Mouse (Mus musculus) forebrain, embryonic 14.5 days (tissue): ENCODE measurements around the gene Aftph. TPM values are rescaled to one million over a fixed set of nuclear protein-coding genes. Genes with fewer than 3 reads are reported as not detected.

Experiments used
- ATAC-seq: fragments of 200-750 bp; cut with Nextera tagmentation; 2 replicates; pipeline ENCODE4 v1.8.0; 2017; ENCODE audit warnings: mild to moderate bottlenecking, moderate library complexity
- DNase-seq: peaks from one replicate; pipeline ENCODE4 v3.0.0-alpha.2; 2015; ENCODE audit warnings: low spot score
- H3K27ac ChIP-seq: fragments of 300-500 bp; sonication (generic); 2 replicates; pipeline ENCODE4 v1.5.1; 2014; ENCODE audit warnings: low read depth, mild to moderate bottlenecking, control low read depth, low read length, moderate library complexity
- H3K27me3 ChIP-seq: fragments of 300-500 bp; sonication (generic); replicated peaks from 2 replicates; pipeline ENCODE4 v1.6.1; 2014; ENCODE audit warnings: low read length, control low read depth, mixed read lengths; ENCODE audit not compliant: control insufficient read depth, insufficient read depth
- H3K36me3 ChIP-seq: fragments of 300-500 bp; sonication (generic); 2 replicates; pipeline ENCODE4 v1.6.1; 2014; ENCODE audit warnings: low read length, control low read depth; ENCODE audit not compliant: control insufficient read depth, insufficient read depth
- H3K4me1 ChIP-seq: fragments of 300-500 bp; sonication (generic); 2 replicates; pipeline ENCODE4 v1.6.1; 2014; ENCODE audit warnings: antibody characterized with exemption, low read length, control low read depth; ENCODE audit not compliant: control insufficient read depth, insufficient read depth
- H3K4me2 ChIP-seq: fragments of 300-500 bp; sonication (generic); 2 replicates; pipeline ENCODE4 v1.6.1; 2014; ENCODE audit warnings: mild to moderate bottlenecking, control low read depth, low read length
- H3K4me3 ChIP-seq: fragments of 300-500 bp; sonication (generic); 2 replicates; pipeline ENCODE4 v1.5.1; 2014; ENCODE audit warnings: low read depth, low read length, control low read depth
- H3K9ac ChIP-seq: fragments of 300-500 bp; sonication (generic); 2 replicates; pipeline ENCODE4 v1.6.1; 2014; ENCODE audit warnings: mild to moderate bottlenecking, low read length, control low read depth, moderate library complexity
- H3K9me3 ChIP-seq: fragments of 300-500 bp; sonication (generic); replicated peaks from 2 replicates; pipeline ENCODE4 v1.6.1; 2016; ENCODE audit warnings: low read length, control low read depth, mixed read lengths; ENCODE audit not compliant: control insufficient read depth
- WGBS: fragments of 180-500 bp; shearing (Covaris S2); extraction: QIAGEN DNeasy Blood & Tissue Kit; methylation state at CpG from one replicate; pipeline ENCODE4 v1.1.7; 2014; 5-methylcytosine and 5-hydroxymethylcytosine counted together
- polyA plus RNA-seq: library from polyadenylated mRNA; unstranded; fragments of >200 nt; fragmentation: Nextera tagmentation; extraction: Ambion mirVana; gene quantifications from 2 replicates; pipeline ENCODE4 v1.2.1, GENCODE M21; 2014

Gene Aftph
- polyA plus RNA-seq, 1 experiment from 2014 or later: 34.3 TPM

- ATAC-seq (no peak), DNase-seq (no peak)
- Histone ChIP-seq H3K9ac (no peak overlapping the region), H3K36me3 (no peaks in the 10 kb centered on the region), H3K27me3 (no peaks in the 10 kb centered on the region), H3K4me2 (no peak overlapping the region), H3K27ac (no peak overlapping the region), H3K9me3 (no peaks in the 10 kb centered on the region), H3K4me1 (peaks cover 34% of the 10 kb centered on the region), H3K4me3 (no peak overlapping the region)
Measured at GRCm38 (mm10) chr11:20637060-20637459, 104.3 kb downstream of the Aftph start.

- WGBS: 57% methylated on average over 4 of the region's 4 CpGs
- no peak overlapping the region for H3K9ac ChIP-seq
- no peak overlapping the region for H3K4me3 ChIP-seq
- H3K4me1 ChIP-seq: peaks cover 34% of the 10 kb centered on the region
- ATAC-seq (no peak), DNase-seq (no peak)
- H3K4me2 ChIP-seq: no peak overlapping the region
- H3K27me3 ChIP-seq: no peaks in the 10 kb centered on the region
- no peaks in the 10 kb centered on the region for H3K9me3 ChIP-seq
- no peaks in the 10 kb centered on the region for H3K36me3 ChIP-seq
- H3K27ac ChIP-seq: no peak overlapping the region
Measured at GRCm38 (mm10) chr11:20636114-20636513, 105.3 kb downstream of the Aftph start.

- Histone ChIP-seq H3K4me1 (peaks cover 33% of the 10 kb centered on the region), H3K27me3 (no peaks in the 10 kb centered on the region)
- no peak for ATAC-seq
Measured at GRCm38 (mm10) chr11:20635646-20636045, 105.7 kb downstream of the Aftph start.

More at GRCm38 (mm10) chr11:20635646-20636045, 105.7 kb downstream of the Aftph start:
- Histone ChIP-seq H3K4me3 (no peak overlapping the region), H3K36me3 (no peaks in the 10 kb centered on the region), H3K9ac (peak overlapping the region; percentile 17; the same call in 1 of the 2 replicates), H3K27ac (no peak overlapping the region), H3K4me2 (peak overlapping the region; percentile 23; the same call in 1 of the 2 replicates), H3K9me3 (no peaks in the 10 kb centered on the region)
- DNase-seq: no peak
- 9% methylated on average over 6 of the region's 6 CpGs for WGBS

Other genes with a start within 250 kb of the Aftph start
- 23.2 and 28.3 TPM in 2 replicates for gene Sertad2, start 198.3 kb downstream of the Aftph start, polyA plus RNA-seq
- gene Lgalsl, start 89.5 kb upstream of the Aftph start, polyA plus RNA-seq: 74.0 and 87.5 TPM in 2 replicates